Mouse (Mus musculus) hindbrain, embryonic 13.5 days (tissue): ENCODE measurements around the gene Gorasp2. TPM values are rescaled to one million over a fixed set of nuclear protein-coding genes. Genes with fewer than 3 reads are reported as not detected.

Experiments used
- ATAC-seq: fragments of 200-750 bp; cut with Nextera tagmentation; 2 replicates; pipeline ENCODE4 v1.8.0; 2017; ENCODE audit warnings: moderate TSS enrichment; ENCODE audit not compliant: low FRiP score
- H3K27ac ChIP-seq: fragments of 300-500 bp; sonication (generic); 2 replicates; pipeline ENCODE4 v1.5.1; 2015; ENCODE audit warnings: inconsistent platforms, mild to moderate bottlenecking, moderate library complexity
- H3K27me3 ChIP-seq: fragments of 300-500 bp; sonication (generic); 2 replicates; pipeline ENCODE4 v1.6.1; 2015; ENCODE audit warnings: mild to moderate bottlenecking, inconsistent platforms
- H3K36me3 ChIP-seq: fragments of 300-500 bp; sonication (generic); 2 replicates; pipeline ENCODE4 v1.6.1; 2015; ENCODE audit warnings: mild to moderate bottlenecking, inconsistent platforms
- H3K4me1 ChIP-seq: fragments of 300-500 bp; sonication (generic); replicated peaks from 2 replicates; pipeline ENCODE4 v1.6.1; 2015; ENCODE audit warnings: inconsistent platforms
- H3K4me2 ChIP-seq: fragments of 300-500 bp; sonication (generic); 2 replicates; pipeline ENCODE4 v1.6.1; 2015; ENCODE audit warnings: inconsistent platforms, mild to moderate bottlenecking, moderate library complexity
- H3K4me3 ChIP-seq: fragments of 300-500 bp; sonication (generic); 2 replicates; pipeline ENCODE4 v1.5.1; 2015; ENCODE audit warnings: mild to moderate bottlenecking, inconsistent platforms
- H3K9ac ChIP-seq: fragments of 300-500 bp; sonication (generic); 2 replicates; pipeline ENCODE4 v1.6.1; 2015; ENCODE audit warnings: mild to moderate bottlenecking, inconsistent platforms
- H3K9me3 ChIP-seq: fragments of 300-500 bp; sonication (generic); 2 replicates; pipeline ENCODE4 v1.6.1; 2016; ENCODE audit warnings: inconsistent platforms
- WGBS: fragments of 180-500 bp; shearing (Covaris S2); methylation state at CpG from one replicate; pipeline ENCODE4 v1.1.7; 2015; 5-methylcytosine and 5-hydroxymethylcytosine counted together
- polyA plus RNA-seq: library from polyadenylated mRNA; unstranded; fragments of >200 nt; fragmentation: Nextera tagmentation; extraction: Ambion mirVana; gene quantifications from 2 replicates; pipeline ENCODE4 v1.2.1, GENCODE M21; 2015

Gorasp2 gene
- polyA plus RNA-seq, 1 experiment from 2014 or later = 118 TPM

DNA sequence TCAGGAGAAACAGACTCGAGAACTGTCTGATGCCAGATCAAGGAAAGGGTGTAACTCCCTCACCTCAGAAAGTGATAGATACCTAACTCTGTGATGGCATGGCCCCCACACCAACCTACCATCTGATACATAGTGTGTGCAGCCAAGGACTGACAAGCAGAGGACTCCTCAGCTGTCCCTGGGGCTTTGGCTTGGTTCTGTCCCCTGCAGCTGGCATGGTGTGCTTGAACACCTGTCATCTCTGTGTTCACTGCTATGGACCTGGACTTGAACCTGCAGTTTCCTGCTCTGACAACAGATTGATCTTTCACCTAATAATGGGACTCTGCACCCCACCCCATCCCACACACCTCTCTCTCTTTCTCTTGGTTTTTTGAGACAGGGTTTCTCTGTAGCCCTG lies 29.0 kb upstream of the Gorasp2 start:
- no peak overlapping the region for H3K4me3 ChIP-seq
- no peak for ATAC-seq
- no peak overlapping the region for H3K27ac ChIP-seq
- 96% methylated on average over 1 of the region's 1 CpGs for WGBS
- H3K36me3 ChIP-seq = no peaks in the 10 kb centered on the region
- H3K27me3 ChIP-seq = no peaks in the 10 kb centered on the region
- H3K9me3 ChIP-seq = 0 out of 2 replicates have a peak, but pooled peaks cover 3% of the 10 kb centered on the region
- peaks cover 16% of the 10 kb centered on the region for H3K4me1 ChIP-seq
- no peak overlapping the region for H3K4me2 ChIP-seq
- no peak overlapping the region for H3K9ac ChIP-seq

DNA sequence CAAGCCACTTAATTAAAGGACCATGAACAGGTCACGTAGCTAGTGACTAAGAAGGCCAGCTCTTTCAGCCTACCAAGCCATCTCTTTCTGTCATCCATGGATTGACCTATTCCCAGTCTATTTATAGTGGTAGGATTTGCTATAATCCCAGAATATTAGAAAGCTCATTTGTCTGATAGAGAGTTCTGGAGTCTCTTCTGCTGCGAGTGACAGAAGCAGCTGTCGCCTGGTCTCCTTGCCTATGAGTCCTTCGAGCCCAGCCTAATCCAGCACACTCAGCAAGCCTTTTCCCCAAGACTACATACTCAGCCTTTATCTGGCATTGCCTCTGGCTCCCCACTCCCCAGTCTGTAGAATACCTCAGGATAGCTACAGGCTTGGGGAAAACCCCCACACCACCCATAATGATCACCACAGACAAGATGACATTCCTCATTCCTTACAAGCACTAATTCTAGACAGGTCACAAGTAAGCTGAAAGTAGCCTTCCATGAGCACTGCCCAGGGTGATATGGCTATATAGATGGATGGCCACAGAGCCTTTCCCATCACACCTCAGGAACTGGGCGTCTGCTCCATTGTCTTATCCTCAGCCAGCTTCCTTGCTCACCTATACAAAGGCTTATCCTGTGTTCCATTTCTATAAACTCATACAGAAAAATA lies 27.2 kb upstream of the Gorasp2 start:
- peaks cover 12% of the 10 kb centered on the region for H3K4me1 ChIP-seq
- no peak overlapping the region for H3K9ac ChIP-seq
- no peak overlapping the region for H3K4me2 ChIP-seq
- no peaks in the 10 kb centered on the region for H3K27me3 ChIP-seq
- 0 out of 2 replicates have a peak, but pooled peaks cover 3% of the 10 kb centered on the region for H3K9me3 ChIP-seq
- 86% methylated on average over 5 of the region's 5 CpGs for WGBS
- H3K36me3 ChIP-seq = no peaks in the 10 kb centered on the region
- no peak overlapping the region for H3K27ac ChIP-seq
- ATAC-seq = no peak
- H3K4me3 ChIP-seq = no peak overlapping the region

DNA sequence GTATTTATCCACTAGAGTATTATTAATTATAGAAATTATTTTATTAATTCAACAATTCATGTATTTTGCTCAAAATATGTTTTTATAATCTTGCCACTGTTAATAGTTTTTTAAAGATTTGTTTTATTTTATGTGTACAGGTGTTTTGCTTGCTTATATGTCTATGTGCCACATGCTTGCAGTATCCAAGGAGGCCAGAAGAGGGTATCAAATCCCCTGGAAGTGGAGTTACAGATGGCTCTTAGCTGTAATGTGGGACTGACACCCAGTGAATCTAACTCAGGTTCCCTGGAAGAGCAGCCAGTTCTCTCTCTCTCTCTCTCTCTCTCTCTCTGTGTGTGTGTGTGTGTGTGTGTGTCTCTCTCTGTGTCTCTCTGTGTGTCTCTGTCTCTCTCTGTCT lies 20.4 kb upstream of the Gorasp2 start:
- H3K9me3 ChIP-seq = 0 out of 2 replicates have a peak, but pooled peaks cover 3% of the 10 kb centered on the region
- no peak for ATAC-seq
- no peaks in the 10 kb centered on the region for H3K27me3 ChIP-seq
- no peak overlapping the region for H3K4me3 ChIP-seq
- no peak overlapping the region for H3K9ac ChIP-seq
- no peak overlapping the region for H3K4me2 ChIP-seq
- H3K4me1 ChIP-seq = peaks cover 18% of the 10 kb centered on the region
- H3K36me3 ChIP-seq = no peaks in the 10 kb centered on the region
- no peak overlapping the region for H3K27ac ChIP-seq

DNA sequence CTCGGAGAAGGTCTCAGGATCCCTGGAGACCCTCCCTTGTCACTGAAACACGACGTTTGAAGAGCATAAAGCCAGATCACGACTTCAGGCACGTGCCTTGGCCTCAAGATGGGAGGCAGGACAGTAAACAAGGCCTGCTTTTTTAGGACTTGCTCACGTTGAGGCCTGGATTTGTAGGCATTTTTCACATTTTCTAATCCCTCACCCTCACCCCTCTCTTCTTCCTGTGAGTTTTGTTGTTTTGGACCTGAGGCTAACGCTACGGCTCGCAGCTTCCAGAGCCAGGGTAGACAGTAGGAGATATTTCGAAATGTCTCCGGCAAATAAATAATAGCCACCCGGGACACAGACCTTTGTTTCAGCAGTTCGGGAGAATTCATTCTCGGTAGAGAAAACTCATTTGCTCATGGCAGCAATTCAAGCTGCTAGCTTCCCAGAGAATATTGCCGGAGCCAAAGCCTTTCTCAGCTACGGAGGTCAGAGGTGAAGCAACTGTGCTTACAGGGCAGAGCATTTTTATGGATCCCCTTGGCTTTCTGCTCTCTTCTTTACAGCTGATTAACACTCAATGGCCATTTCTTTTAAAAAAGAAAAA lies 18.3 kb upstream of the Gorasp2 start:
- Histone ChIP-seq H3K27ac (peak overlapping the region; percentile 59), H3K4me2 (peak overlapping the region; percentile 1; the same call in 1 of the 2 replicates), H3K4me3 (no peak overlapping the region), H3K9me3 (no peaks in the 10 kb centered on the region), H3K9ac (0 out of 2 replicates have a peak overlapping the region, but pooled peaks have one; percentile 14), H3K36me3 (no peaks in the 10 kb centered on the region), H3K4me1 (peaks cover 18% of the 10 kb centered on the region), H3K27me3 (no peaks in the 10 kb centered on the region)
- ATAC-seq = no peak
- 36% methylated on average over 16 of the region's 16 CpGs for WGBS

DNA sequence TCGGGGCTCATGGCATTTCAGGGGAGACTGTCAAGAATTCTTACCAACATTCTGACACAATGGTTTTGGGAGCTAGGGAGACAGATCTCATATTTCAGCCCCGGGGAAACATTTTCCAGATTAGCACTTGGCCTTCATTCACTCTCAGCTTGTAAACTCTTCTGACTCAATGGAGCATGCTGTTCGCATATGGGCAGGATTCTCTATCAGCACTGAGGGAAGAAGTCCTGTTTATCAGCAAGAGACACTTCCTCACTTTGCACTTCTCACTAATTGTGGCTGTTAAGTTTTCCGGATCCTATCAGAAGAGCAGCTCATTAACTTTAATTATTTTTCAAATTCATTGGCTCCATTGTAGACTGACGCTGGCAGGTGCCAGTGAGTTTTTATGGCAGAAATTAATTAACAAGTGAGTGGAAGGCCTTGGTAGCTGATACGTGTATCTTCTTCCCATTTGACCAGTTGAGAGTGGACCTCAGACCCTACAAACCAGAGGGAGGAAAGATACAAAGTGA lies 16.1 kb upstream of the Gorasp2 start:
- WGBS = 80% methylated on average over 6 of the region's 6 CpGs
- no peaks in the 10 kb centered on the region for H3K27me3 ChIP-seq
- H3K27ac ChIP-seq = no peak overlapping the region
- no peaks in the 10 kb centered on the region for H3K36me3 ChIP-seq
- peaks cover 14% of the 10 kb centered on the region for H3K4me1 ChIP-seq
- H3K9ac ChIP-seq = no peak overlapping the region
- no peak overlapping the region for H3K4me2 ChIP-seq
- H3K9me3 ChIP-seq = no peaks in the 10 kb centered on the region
- no peak for ATAC-seq
- H3K4me3 ChIP-seq = no peak overlapping the region

DNA sequence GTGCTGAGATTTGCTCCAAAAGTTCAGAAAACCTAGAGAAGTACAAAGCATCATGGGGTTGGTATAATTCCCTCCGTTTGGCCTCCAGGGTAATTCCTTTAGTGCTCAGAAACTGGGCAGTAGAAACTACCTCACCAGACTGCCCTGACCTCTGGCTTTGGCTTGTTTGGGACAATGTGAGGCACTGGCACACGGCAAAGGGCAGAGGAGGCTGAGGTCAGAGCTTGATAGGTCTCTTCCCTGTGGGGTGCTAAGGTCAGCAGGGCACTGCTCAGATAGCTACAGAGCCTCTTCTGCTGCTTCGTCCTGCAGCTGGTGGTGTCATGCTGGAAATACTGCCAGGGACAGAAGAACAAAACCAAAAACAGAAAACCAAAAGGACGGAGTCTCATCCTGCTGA lies 13.7 kb upstream of the Gorasp2 start:
- 32% methylated on average over 4 of the region's 4 CpGs for WGBS
- Histone ChIP-seq H3K4me3 (no peak overlapping the region), H3K9me3 (no peaks in the 10 kb centered on the region), H3K36me3 (no peaks in the 10 kb centered on the region), H3K27me3 (no peaks in the 10 kb centered on the region), H3K9ac (no peak overlapping the region), H3K27ac (no peak overlapping the region), H3K4me1 (peaks cover 11% of the 10 kb centered on the region), H3K4me2 (no peak overlapping the region)
- ATAC-seq = no peak

DNA sequence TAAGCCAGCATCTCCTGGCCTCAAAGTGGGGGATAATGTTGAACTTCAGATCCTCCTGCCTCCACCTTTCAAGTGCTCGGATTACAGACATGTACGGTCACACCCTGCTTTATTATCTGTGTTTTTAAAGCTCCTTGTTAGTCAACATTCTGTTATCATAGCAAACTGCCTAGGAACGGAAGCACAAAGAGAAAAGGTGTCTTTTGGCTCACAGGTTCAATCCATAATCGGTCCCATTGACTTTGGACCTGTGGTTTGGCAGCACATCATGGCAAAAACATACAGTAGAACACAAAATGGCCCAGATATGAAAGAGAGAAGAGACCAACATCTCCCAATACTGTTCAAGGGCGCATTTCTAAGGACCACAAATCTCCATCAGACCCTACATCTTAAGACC lies 13.1 kb upstream of the Gorasp2 start:
- Histone ChIP-seq H3K4me1 (peaks cover 5% of the 10 kb centered on the region), H3K9me3 (no peaks in the 10 kb centered on the region), H3K9ac (no peak overlapping the region), H3K4me2 (no peak overlapping the region), H3K4me3 (no peak overlapping the region), H3K27ac (no peak overlapping the region), H3K36me3 (no peaks in the 10 kb centered on the region), H3K27me3 (no peaks in the 10 kb centered on the region)
- WGBS = 95% methylated on average over 5 of the region's 5 CpGs
- no peak for ATAC-seq

DNA sequence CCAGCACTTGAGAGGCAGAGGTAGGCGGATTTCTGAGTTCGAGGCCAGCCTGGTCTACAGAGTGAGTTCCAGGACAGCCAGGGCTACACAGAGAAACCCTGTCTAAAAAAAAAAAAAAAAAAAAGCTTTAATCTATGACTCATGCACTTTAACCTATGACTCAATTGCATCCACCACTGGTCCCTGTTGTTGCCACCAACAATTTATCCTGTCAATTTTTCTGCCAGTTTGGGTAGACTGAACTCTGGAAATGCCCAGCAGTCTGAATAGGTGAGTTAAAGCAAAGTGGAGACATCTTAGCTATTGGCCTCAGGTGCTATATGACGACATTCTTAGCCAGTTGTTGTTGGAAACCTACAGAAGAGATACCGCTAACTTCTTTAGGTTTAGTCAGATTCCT lies 11.9 kb upstream of the Gorasp2 start:
- H3K9me3 ChIP-seq = no peaks in the 10 kb centered on the region
- 91% methylated on average over 4 of the region's 4 CpGs for WGBS
- H3K27ac ChIP-seq = no peak overlapping the region
- no peaks in the 10 kb centered on the region for H3K36me3 ChIP-seq
- ATAC-seq = no peak
- no peak overlapping the region for H3K4me3 ChIP-seq
- no peaks in the 10 kb centered on the region for H3K4me1 ChIP-seq
- H3K9ac ChIP-seq = no peak overlapping the region
- H3K4me2 ChIP-seq = no peak overlapping the region
- H3K27me3 ChIP-seq = no peaks in the 10 kb centered on the region

DNA sequence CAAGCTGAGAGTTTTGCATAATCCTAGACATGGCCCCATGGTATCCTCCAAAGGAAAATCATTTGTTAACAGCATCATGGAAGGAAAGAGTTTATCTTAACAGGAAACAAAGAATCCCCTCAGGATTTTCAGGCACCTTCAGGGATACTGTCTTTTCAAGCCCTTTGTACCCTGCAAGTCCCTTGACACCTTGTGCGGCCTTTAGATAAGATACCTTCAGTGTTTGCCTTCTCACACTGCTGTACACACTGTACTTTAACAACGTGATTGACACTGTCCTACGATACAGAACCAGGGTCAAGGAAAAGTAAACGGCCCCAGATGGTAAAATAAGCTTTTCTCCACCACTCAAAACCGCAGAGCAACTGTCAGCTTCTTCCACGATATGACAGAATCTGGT lies 9.6 kb upstream of the Gorasp2 start:
- Histone ChIP-seq H3K9me3 (no peaks in the 10 kb centered on the region), H3K4me1 (no peaks in the 10 kb centered on the region), H3K4me3 (no peak overlapping the region), H3K27me3 (no peaks in the 10 kb centered on the region), H3K9ac (no peak overlapping the region), H3K4me2 (no peak overlapping the region), H3K27ac (no peak overlapping the region), H3K36me3 (no peaks in the 10 kb centered on the region)
- WGBS = 65% methylated on average over 6 of the region's 6 CpGs
- no peak for ATAC-seq

DNA sequence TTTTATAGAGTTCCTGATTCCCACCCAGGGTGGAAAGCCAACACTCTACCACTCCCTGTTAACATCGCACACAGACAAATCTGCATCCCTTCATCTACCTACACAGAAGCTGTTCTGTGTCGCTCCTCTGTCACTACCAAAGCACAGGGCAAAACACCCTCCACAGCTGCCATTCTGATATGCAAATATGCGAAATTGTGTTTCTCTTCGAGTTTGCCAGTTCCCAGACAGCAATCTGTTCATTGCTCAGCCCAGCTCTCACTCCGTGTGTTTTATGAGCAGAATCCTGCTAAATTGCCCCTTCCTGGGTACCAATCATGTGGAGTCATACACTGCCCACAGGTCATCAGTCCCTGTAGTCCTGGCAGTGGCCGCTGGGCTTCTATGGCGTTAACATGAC lies 4.3 kb upstream of the Gorasp2 start:
- no peaks in the 10 kb centered on the region for H3K27me3 ChIP-seq
- H3K27ac ChIP-seq = no peak overlapping the region
- ATAC-seq = no peak
- no peaks in the 10 kb centered on the region for H3K9me3 ChIP-seq
- no peak overlapping the region for H3K4me2 ChIP-seq
- H3K9ac ChIP-seq = no peak overlapping the region
- WGBS = 72% methylated on average over 7 of the region's 7 CpGs
- no peaks in the 10 kb centered on the region for H3K36me3 ChIP-seq
- no peak overlapping the region for H3K4me3 ChIP-seq
- peaks cover 7% of the 10 kb centered on the region for H3K4me1 ChIP-seq

DNA sequence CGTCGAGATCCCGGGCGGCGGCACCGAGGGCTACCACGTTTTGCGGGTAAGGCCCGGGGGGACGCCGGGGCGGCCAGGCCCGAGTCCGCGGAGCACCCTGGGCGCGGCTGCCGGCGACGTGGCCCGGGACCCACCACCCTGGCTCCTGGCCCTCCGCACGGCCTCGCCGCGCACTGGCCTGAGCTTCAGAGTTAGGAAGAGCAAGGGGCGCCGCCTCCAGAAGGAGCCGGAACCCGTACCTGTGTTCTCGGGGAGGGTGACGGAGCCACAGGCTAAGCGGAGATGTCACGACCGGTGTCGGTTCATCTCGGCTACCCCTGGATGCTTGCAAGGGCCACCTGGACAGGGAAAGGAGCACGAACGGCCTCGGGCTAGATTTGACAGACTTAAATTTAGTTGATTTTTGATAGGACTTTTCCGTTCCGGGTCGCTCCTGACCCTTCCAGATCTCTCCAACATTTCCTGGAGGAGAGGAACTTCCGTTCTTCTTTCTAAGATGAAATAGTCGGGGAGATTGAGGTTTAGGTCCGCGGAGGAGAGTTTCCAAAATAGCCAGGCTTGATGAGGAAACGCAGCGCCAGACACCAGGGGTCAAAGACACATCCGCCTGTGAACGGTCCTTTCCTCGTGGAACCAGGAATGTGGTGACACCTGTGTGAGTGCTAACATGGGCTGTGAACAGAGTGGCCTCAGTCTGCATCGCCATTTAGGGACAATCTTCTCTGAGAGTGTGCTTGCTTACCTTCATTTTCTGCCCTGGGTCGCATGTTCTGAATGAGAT lies 529 bp downstream of the Gorasp2 start, which contains the start of gene Gm26558:
TSS of gene Gm26558 (minus strand) at position 394 of the 781 bp plus-strand sequence.
- H3K4me3 ChIP-seq = peak within 1 kb of the TSS; percentile 92
- H3K4me2 ChIP-seq = peak within 1 kb of the TSS; percentile 87
- under 1% methylated on average over 54 of the region's 54 CpGs for WGBS
- peak; percentile 80 for ATAC-seq
- H3K27me3 ChIP-seq = no peaks in the 10 kb centered on the region
- H3K9me3 ChIP-seq = no peaks in the 10 kb centered on the region
- no peaks in the 10 kb centered on the region for H3K36me3 ChIP-seq
- H3K4me1 ChIP-seq = peaks cover 23% of the 10 kb centered on the region
- H3K27ac ChIP-seq = peak within 1 kb of the TSS; percentile 92
- H3K9ac ChIP-seq = peak within 1 kb of the TSS; percentile 95

DNA sequence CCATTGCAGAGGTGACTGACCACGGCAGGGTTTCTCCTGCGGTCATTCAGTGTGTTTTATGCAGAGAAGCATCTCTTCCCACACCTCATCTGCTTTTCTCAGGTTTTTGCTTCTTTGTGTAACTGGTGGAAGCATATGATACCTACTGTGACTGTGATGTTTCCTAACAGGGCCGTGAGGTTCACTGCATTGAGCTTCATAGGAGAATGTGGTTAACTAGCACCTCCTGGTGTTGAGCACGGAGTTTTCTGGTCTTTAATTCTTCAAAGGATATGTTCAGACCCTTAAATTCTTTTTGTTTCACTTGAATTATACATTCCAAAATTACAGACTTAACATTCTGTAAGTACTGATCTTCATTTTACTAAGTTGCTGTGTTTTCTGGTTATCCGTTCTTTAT lies 2.4 kb downstream of the Gorasp2 start:
- 82% methylated on average over 5 of the region's 5 CpGs for WGBS
- H3K27me3 ChIP-seq = no peaks in the 10 kb centered on the region
- no peak for ATAC-seq
- peaks cover 23% of the 10 kb centered on the region for H3K4me1 ChIP-seq
- H3K9ac ChIP-seq = no peak overlapping the region
- H3K36me3 ChIP-seq = no peaks in the 10 kb centered on the region
- no peak overlapping the region for H3K4me2 ChIP-seq
- no peak overlapping the region for H3K27ac ChIP-seq
- H3K9me3 ChIP-seq = no peaks in the 10 kb centered on the region
- no peak overlapping the region for H3K4me3 ChIP-seq
